Mouse (Mus musculus) adrenal gland, adult 2 months (tissue): ENCODE measurements at regions not wholly inside any gene's neighbourhood (a gene's known extent, or its start where the extent isn't known, plus 50 kb on each side); places are given as distances from the start of the nearest gene placed in this dataset.
"Not testable (repeated sequence)": the region's sequence is repeated elsewhere in the genome, so short reads cannot be mapped to it uniquely, and the experiment has no call there.

Experiments used
- DNase-seq: peaks from one replicate; pipeline ENCODE4 v3.0.0; 2021

- DNase-seq, result no peak
These were observed 60.9 kb upstream of the Gm14496 start for GRCm38 (mm10) chr2:181930037-181930436.

- DNase-seq, result not testable (repeated sequence)
These were observed 60.4 kb upstream of the Gm14496 start for GRCm38 (mm10) chr2:181930538-181930937.

DNA sequence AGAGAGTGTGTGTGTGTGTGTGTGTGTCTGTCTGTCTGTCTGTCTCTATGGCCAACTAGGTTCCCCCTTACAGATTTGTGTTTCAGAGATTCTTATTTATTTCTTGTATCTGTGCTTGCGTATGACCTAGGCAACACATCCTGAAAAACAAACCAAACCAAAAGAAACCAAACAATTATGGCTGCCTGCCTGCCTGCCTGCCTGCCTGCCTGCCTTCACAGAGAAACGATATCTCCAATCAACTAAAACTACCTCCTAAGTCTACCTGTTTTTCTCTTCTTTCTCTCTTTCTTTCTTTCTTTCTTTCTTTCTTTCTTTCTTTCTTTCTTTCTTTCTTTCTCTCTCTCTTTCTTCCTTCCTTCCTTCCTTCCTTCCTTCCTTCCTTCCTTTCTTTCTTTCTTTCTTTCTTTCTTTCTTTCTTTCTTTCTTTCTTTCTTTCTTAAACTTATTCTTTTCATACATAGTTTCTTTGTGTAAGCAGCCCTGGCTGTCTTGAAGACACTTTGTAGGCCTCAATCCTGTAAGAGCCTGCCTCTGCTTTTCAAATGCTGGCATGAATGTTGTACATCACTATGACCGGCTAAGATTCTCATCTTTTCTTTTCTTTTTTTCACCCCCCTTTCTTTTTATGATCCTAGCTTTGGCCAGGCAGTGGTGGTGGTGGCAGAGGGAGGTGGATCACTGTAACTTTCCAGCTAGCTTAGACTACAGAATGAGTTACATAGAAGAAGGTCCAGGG is 59.7 kb upstream of the Gm14496 start:
- peak; percentile 8 for DNase-seq

DNA sequence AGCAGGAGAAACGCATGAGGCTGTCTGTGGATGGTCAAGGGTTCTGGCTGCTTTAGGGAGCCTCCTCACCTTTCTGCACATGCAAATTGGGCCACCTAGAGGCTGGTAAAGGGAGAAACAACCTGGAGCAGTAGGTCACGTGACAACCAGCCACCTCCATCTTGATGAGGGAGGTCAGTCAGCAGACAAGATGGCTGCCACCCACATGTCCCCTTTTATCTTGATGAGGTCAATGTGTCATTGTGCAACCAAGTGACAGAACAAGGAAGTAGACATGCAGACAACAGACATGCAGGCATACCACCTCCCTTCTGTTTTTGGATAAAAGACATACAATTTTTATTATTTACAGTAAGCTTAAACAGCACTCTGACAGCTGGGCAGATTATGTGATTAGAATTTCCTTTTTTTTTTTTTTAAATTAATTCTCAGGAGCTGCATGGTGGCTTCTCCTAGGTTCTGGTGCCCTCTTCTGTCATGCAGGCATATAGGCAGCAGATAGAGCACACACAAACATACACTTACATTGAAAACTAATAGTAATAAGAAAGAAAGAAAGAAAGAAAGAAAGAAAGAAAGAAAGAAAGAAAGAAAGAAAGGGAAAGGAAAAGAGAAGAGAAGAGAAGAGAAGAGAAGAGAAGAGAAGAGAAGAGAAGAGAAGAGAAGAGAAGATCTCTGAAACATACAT is 58.9 kb upstream of the Gm14496 start:
- no peak for DNase-seq
